Mouse (Mus musculus) urinary bladder, postnatal 36 days (tissue): ENCODE measurements at regions not wholly inside any gene's neighbourhood (a gene's known extent, or its start where the extent isn't known, plus 50 kb on each side); places are given as distances from the start of the nearest gene placed in this dataset.

Source experiments
- DNase-seq, 2 experiments: peaks; one replicate each; pipeline ENCODE4 v3.0.0; 2022; ENCODE audit warnings: low spot score in 2 of 2, mixed read lengths in 1 of 2

DNA sequence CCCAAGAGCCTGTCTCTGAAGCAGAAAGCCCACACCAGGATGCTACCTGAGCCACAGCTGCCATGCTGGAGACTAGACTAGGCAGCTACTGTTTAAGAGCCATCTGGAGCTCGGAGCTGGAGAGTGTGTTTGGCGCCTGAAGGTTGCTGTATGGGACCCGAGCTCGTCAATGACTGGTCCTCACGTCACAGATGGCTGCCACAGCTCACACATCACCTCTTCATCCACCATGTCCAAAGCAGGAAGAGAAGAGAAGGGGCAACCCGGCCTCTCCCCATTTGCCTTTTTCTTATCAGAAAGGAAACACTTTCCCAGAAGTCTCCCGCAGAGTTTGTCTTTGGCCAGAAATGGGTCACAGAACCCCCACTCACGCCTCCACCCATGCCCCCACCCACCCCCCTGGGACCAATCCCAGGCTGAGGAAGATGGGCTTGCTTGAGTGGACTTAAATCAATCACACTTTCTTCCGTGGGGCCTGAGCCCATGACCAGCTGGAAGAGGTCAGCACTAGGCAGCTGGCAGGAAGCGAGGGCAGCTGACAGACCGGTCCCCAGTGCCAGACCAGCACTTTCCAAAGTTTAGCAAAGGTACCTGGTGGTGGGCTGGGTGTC is 53.5 kb upstream of the Ptpn1 start:
- no peak for DNase-seq

GRCm38 (mm10) chr2:167877254-167877870 is 54.5 kb upstream of the Ptpn1 start:
- DNase-seq = no peak

GRCm38 (mm10) chr2:167872507-167872906 is 59.4 kb upstream of the Ptpn1 start:
- DNase-seq = no peak

GRCm38 (mm10) chr2:167870153-167870552 is 61.7 kb upstream of the Ptpn1 start:
- no peak for DNase-seq

DNA sequence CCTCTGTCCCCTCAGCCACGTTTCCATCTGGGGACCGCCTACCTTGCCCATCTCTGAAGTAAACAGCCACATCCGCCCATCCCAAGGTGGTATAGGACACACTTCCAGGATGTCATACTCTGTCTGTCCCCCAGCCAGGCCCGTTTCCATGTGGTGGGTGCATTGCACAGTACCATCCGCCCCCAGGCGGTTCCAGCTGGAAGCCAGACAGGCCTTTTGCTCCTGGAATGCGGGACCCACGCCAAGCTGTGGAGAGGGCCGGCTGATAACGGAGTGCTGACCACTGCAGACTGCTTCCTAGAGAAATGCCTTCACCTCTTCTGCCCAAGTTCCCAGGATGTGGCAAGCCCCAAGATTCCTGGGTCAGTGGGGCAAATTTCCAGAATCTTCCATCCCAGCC is 65.1 kb upstream of the Ptpn1 start:
- peak; percentile 61 to 78 for DNase-seq

DNA sequence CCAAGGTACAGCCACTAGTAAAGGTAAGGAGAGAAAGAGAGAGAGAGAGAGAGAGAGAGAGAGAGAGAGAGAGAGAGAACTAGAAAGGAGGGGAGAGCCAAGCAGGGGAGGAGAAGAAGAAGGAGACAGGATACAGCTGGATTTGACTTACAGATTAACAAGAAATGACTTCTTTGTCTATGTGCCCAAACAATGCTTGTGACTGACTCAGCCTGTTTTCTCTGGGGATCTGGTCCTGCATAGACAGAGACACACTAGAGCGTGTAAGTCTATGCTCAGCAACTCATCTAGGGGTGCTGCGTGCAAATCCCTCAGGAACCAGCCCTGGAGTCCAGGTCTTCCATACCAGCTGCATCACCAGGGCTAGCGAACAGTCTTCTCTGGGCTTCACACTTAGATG is 66.3 kb upstream of the Ptpn1 start:
- DNase-seq = no peak

- DNase-seq = no peak
Measured at GRCm38 (mm10) chr2:167864672-167865071, 67.2 kb upstream of the Ptpn1 start.

DNA sequence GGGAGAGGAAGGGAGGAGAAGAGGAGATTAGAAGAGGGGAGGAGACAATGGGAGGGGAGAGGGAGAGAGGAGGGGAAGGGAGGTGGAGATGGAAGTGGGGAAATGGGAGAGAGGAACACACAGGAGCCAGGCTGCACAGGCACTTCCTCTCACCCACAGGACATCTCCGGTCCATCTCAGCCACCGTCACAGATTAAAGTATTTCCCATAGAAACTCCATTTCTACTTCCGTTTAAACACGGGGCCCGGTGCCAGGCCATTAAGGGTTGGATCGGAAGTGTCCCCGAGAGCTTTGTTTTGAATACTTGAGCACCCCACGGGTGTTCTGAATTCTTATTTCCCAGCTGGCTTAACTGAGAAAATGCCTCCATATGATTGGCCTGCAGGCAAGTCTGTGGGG is 67.6 kb upstream of the Ptpn1 start:
- no peak for DNase-seq

DNA sequence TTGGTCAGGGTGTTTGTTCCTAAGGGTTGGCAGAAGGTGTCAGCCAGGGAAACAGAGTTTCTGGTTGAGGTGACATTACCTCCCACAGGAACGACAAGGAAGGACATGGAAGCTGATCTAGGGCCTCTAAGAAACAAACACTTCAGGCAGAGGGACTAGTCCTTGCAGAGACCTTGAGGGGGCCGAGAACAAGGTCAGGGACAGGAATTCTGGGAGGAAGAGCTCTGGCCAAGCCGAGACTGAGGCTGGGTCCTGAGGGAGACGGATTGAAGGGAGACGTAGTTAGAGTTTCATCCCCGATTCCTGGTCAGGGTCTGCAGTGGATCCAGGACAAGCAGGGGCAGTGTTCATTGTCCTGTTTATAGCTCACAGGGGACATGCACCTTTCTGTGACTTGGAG is 68.2 kb upstream of the Ptpn1 start:
- no peak for DNase-seq

DNA sequence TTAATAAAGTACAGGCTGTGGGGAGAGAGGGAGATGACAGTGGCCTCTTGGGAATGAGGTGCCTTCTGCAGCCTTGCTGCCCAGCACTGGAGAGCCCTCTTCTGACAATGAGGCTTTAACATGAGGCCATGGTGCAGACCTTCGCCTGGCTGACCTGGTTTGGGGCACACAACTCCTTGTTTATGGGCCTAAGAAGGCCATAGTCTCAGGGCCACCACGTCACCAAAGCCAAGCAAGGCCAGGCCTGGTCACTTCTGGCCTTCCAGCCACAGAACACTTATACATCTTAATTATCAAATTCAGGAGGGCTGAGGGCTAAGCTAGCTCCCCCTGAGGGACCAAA is 70.7 kb upstream of the Ptpn1 start:
- DNase-seq = no peak

GRCm38 (mm10) chr2:167860457-167861177 is 71.2 kb upstream of the Ptpn1 start:
- DNase-seq = peak; percentile 79 to 93

DNA sequence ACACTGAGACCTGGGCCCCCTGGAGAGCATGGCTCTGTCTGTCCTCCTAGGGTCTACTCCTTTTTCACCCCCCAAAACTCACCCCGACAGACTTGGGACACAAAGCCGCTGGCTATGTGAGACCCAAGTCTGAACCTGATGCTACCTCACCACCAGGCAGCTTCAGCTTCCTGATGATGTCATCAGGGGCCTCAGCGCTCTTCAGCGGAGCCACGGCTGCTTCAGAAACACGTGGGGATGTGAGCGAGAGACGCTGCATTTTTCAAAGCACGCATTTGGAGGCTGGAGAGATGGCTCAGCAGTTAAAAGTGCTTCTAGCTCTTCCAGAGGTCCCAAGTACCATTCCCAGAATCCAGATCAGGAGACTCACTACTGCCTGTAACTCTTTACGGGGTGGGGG is 72.3 kb upstream of the Ptpn1 start:
- no peak for DNase-seq

DNA sequence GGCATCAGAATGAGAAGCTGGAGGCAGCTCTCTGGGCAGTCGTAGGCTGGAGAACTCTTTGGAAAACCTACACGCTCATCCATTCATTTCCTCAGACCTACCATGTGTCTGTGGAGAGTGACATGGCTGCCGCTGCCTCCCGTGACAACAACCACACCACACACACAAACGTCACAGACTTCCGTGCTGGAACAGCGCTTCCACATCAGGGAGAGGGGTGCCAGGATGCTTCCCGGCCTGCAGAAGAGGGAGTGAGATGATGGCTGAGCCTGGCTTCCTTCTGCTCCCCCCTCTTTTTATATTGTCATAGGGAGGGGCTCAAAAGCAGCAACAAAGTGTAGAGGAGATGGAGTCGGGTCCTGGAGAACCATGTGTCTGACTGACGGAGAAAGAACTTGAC is 73.5 kb upstream of the Ptpn1 start:
- no peak for DNase-seq

DNA sequence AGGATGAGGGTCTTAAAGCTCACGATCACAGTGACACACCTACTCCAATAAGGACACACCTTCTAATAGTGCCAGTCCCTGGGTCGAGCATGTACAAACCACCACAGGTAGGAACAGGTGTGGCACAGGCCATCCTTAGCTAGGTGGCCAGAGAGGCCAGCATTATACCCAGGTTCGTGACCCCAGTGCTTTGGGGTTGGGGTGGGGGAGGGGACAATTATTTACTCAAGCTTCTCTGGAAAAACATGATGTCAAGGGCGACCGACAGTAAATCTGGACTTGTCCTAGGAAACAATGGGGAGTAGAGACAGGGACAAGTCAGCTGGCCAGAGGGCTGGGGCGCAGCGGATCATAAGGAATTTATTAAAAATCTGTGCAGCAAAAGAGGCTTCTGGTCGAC is 73.9 kb upstream of the Ptpn1 start:
- no peak for DNase-seq

GRCm38 (mm10) chr2:167856920-167857475 is 74.9 kb upstream of the Ptpn1 start:
- DNase-seq = no peak

DNA sequence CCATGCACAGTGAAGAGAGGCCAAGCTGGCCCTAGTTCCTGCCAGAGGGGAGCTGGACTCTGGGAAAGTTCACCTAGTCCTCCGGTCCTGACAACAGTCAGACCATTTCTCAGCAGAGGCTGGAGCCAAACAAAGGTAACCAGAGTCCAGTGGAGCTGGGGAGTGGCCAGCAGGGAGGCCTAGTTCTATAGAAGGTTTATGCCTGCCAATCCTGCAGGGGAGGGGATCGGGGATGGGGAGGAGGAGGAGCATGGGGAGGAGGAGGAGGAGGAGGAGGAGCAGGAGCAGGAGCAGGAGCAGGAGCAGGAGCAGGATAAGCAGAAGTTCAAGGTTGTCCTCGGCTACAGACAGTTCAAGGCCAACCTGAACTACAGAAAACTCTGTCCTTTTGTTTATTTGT is 75.8 kb upstream of the Ptpn1 start:
- no peak for DNase-seq

DNA sequence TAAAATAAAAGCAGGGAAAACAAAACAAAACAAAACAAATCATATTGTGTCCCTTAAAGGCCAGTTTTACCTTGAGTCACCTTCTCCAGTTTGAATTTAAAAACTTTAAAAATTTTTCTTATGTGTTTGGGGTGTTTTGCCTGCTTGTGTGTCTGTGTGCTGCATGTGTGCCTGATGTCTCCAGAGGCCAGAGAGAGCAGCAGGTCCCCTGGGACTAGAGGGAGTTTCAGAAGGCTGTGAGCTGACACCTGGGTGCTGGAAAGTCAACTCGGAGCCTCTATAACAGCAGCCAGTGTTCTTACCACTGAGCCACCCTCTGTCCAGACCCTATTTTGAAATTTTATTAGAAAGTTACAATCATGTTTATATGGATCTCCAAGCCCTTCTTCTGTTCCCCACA is 77.8 kb upstream of the Ptpn1 start:
- no peak for DNase-seq

- no peak for DNase-seq
Measured at GRCm38 (mm10) chr2:167853411-167853821, 78.4 kb upstream of the Ptpn1 start.

DNA sequence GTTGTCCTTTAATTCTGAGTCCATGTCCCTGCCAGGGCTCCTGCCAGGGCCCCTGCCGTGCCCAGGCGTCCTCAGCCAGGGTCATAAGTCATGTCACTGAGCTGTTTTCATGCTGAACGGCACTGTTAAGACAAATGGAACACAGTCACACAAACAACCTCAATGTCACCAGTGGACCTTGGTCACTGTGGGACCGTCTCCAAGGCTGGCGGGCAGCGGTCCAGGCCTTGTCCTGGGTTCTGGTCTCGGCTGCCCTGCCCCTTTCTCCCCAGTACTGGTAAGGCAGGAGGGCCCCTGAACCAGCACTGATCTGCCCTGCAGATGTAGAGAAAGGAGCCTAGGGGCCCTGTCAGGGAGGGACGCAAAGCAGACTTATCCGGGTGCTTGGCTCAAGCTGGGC is 79.3 kb upstream of the Ptpn1 start:
- peak in 1 of 2 experiments; percentile 66 for DNase-seq

DNA sequence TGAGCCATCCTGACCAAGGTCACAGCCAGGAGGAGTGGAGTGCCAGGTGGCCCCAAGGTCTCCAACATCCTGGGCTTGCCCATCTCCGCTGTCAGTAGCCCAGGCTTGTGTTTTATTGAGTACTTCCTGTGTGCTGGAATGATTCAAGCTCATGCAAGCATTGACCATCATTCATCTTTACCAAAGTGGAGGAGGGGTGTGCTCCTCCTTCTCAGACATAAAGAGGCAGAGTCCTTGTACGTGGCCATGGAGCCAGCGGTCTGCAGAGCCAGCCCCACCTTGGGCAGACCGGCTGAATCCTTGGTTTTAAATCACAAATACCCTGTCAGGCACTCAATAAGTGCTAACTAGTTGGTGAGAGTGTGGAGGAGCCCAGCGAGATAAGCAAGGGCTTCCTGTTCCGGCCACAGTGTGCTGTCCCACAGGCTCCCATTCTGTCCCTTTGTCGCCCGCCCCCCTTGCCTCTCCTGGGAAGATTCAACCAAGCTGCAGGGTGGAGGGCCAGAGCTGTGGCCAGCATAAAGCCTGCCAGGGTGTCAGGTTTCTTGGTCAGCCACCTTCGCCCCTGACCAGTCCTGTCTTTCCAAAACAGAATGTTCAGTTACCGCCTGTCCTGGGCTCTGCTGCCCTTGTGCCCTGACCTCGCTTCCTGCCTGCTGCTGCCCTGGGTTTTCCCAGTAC is 80.5 kb upstream of the Ptpn1 start:
- peak in 1 of 2 experiments; percentile 60 for DNase-seq

- no peak for DNase-seq
Measured at GRCm38 (mm10) chr2:167849999-167850552, 81.8 kb upstream of the Ptpn1 start.
